Mouse (Mus musculus) c-Kit-positive CD71-positive TER-119-positive erythroid progenitor cells, embryonic 14.5 days (primary cell): ENCODE measurements around the gene Tmsb15a.
"Not testable (repeated sequence)": the region's sequence is repeated elsewhere in the genome, so short reads cannot be mapped to it uniquely, and the experiment has no call there.

Experiments
- DNase-seq: peaks from one replicate; pipeline ENCODE4 v3.0.0-alpha.2; 2013; ENCODE audit warnings: low spot score

The Tmsb15a gene

DNA sequence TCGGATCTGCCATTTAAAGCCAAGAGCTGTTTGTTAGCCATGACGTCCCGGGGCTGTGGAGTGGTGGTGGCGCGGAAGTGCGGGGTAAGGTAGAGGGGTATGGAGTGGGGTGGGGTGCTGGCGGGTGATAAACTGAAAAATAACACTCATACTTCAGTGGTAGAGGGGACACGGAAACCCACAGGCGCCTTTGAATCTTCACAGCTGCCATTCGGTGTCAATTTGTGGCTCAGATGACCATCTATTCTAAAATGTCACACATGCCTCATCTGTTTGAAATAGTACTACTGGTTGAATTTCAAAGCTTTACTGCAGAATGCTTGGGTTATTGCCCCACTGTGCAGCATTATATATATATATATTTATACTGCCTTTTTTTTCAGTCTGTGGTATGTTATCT lies at the start of gene Tmsb15a:
Gene Tmsb15a (minus strand): TSS at position 101 of the 400 bp plus-strand sequence.
- DNase-seq = no peak

- no peak for DNase-seq
Observed at GRCm38 (mm10) chrX:135768565-135768964, 43.5 kb upstream of the Tmsb15a start.

DNA sequence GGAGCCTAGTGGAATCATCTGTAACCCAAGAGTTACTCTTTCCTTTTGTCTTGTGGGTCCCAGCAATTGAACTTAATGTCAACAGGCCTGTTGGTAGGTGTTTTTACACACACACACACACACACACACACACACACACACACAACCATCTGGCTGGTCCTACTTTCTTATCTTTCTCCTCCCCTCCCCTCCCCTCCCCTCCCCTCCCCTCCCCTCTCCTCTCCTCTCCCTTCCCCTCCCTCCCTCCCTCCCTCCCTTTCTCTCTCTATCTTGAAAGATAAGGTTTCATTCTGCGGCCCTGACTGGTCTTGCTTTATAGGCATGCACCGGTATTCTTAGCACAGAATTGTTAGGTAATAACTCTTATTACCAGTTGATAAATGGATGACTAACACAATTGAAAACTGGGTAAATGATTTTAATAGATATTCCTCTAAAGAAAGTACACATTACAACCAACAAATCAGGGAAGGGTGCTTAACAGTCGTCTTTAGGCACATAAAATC lies 43.0 kb upstream of the Tmsb15a start:
- no peak for DNase-seq

- DNase-seq = no peak
Observed at GRCm38 (mm10) chrX:135761707-135762106, 36.6 kb upstream of the Tmsb15a start.

- DNase-seq = peak; percentile 58
Observed at GRCm38 (mm10) chrX:135752832-135753231, 27.8 kb upstream of the Tmsb15a start.

GRCm38 (mm10) chrX:135745376-135745775 lies 20.3 kb upstream of the Tmsb15a start:
- not testable (repeated sequence) for DNase-seq

GRCm38 (mm10) chrX:135743056-135743355 lies 17.9 kb upstream of the Tmsb15a start:
- DNase-seq = peak; percentile 9

DNA sequence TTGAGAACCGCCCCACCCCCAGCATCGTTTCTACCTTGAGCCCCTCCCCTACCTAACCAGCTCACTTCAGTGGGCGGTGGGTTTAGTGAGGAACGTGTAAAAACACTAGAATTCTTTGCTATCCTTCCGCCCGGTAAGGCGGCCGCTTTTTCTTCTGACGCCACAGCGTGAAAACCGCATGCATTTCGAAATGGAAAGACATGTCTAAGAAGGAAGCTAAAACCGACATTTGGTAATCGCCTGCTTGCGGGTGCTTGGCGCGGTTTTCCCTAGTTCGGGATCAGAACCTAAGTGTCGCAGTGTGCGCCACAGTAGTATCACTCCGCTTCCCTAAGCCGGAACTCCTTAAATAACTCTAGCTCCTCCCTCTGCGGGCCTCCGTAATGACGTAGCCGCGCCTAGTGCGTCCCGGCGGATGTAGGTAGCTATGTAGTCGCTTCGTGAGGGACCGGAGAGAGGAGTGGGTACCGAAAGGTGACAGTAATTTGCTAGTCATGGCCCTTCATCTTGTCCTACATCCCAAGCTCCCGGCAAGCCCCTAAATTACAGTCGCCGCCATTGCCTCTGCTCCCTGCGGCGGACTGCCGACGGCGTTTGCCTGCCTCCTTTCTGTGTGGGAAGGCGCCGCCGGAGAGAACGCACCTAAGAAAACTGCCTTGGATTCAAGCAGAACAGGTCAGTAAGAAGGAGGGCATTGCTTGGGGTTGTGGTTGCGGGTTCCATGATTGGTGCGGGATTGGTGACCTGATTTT lies 17.4 kb upstream of the Tmsb15a start, which contains the start of the genes Armcx5 and Gprasp1:
Gene Armcx5 (plus strand): TSS at position 430 of the 752 bp plus-strand sequence.
Gene Gprasp1 (plus strand): TSS at position 430 of the 752 bp plus-strand sequence.
- peak; percentile 79 for DNase-seq

GRCm38 (mm10) chrX:135738730-135739520 lies 13.9 kb upstream of the Tmsb15a start:
- DNase-seq = no peak

- DNase-seq = no peak
Observed at GRCm38 (mm10) chrX:135712845-135713244, 12.2 kb downstream of the Tmsb15a start.

DNA sequence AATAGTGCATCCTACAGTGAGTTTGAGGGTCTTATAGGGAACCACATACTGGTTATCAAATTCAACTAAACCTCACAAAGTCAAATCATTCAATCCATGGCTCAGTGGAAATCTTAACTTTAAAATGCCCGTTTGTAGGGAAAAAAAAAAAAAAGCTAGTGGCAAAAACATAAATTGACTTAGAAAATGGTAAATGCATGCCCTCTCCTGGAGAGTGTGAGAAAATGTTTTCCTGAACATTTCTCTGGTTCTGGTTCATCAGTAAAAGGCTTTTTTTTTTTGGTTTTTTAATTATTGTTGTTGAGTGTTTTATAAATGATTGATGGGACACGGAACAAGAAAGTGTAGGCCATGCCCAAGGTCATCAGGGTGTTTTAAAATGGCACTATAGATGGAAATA lies 20.7 kb downstream of the Tmsb15a start:
- no peak for DNase-seq

DNA sequence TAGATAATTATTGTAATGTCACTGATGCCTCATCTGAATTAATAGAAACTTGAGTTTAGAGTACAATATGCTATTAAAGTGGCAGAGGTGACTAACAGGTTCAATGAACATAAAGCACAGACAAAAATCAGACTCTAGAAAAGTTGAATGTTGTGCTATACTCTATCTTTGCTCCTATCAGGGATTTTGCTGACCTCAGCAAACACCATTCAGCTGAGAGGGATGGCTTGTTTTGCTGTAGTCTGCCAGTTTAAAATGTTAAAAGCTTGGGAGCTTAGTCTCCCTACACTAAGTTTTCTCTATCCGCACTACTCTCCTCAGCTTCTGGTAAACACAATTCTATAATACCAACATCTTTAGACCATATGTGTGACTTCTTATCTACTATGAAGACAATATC lies 21.9 kb downstream of the Tmsb15a start:
- DNase-seq = no peak

- DNase-seq = no peak
Observed at GRCm38 (mm10) chrX:135693633-135694032, 31.4 kb downstream of the Tmsb15a start, which contains the start of gene Tcp11x2. TSS of gene Tcp11x2 (minus strand) at chrX:135693790.

GRCm38 (mm10) chrX:135687802-135688201 lies 37.3 kb downstream of the Tmsb15a start:
- DNase-seq = no peak

DNA sequence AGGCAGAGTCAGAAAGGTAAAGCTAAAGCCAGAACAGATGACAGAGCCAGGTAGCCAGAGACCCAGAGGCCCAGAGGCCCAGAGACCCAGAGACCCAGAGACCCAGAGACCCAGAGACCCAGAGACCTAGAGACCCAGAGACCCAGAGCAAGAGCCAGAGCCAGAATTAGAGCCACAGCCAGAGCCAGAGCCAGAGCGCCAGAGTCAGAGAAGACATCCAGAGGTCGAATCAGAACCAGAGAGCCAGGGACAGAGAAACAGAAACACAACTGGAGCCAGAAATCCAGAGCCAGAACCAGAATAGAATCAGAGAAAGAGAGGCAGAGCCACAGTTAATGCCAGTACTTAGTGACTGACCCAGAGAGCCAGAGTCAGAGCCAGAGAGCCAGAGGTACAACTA lies 43.2 kb downstream of the Tmsb15a start:
- no peak for DNase-seq
